Mouse (Mus musculus) embryonic facial prominence, embryonic 10.5 days (tissue): ENCODE results near the gene Klhl21. TPM values are rescaled to one million over a fixed set of nuclear protein-coding genes. Genes with fewer than 3 reads are reported as not detected.

Experiments used
- DNase-seq: peaks from one replicate; pipeline ENCODE4 v3.0.0-alpha.2; 2017; ENCODE audit warnings: low spot score
- H3K27ac ChIP-seq: fragments of 300-500 bp; sonication (generic); replicated peaks from 2 replicates; pipeline ENCODE4 v1.5.1; 2016; ENCODE audit warnings: mild to moderate bottlenecking
- H3K27me3 ChIP-seq: fragments of 300-500 bp; sonication (generic); replicated peaks from 2 replicates; pipeline ENCODE4 v1.6.1; 2016; ENCODE audit warnings: low read depth, mild to moderate bottlenecking; ENCODE audit not compliant: poor library complexity, severe bottlenecking
- H3K36me3 ChIP-seq: fragments of 300-500 bp; sonication (generic); replicated peaks from 2 replicates; pipeline ENCODE4 v1.6.1; 2016; ENCODE audit warnings: mild to moderate bottlenecking, moderate library complexity
- H3K4me1 ChIP-seq: fragments of 300-500 bp; sonication (generic); 2 replicates; pipeline ENCODE4 v1.6.1; 2016
- H3K4me3 ChIP-seq: fragments of 300-500 bp; sonication (generic); 2 replicates; pipeline ENCODE4 v1.5.1; 2016; ENCODE audit warnings: mild to moderate bottlenecking, moderate library complexity
- H3K9me3 ChIP-seq: fragments of 300-500 bp; sonication (generic); 2 replicates; pipeline ENCODE4 v1.6.1; 2016; ENCODE audit warnings: mild to moderate bottlenecking
- WGBS: fragments of 180-500 bp; shearing (Covaris S2); methylation state at CpG from one replicate; pipeline ENCODE4 v1.1.7; 2016; 5-methylcytosine and 5-hydroxymethylcytosine counted together
- polyA plus RNA-seq: library from polyadenylated mRNA; unstranded; fragments of >200 nt; fragmentation: Nextera tagmentation; extraction: Ambion mirVana; gene quantifications from 2 replicates; pipeline ENCODE4 v1.2.1, GENCODE M21; 2016

The Klhl21 gene
- polyA plus RNA-seq, 1 experiment from 2014 or later = 9.7 TPM

DNA sequence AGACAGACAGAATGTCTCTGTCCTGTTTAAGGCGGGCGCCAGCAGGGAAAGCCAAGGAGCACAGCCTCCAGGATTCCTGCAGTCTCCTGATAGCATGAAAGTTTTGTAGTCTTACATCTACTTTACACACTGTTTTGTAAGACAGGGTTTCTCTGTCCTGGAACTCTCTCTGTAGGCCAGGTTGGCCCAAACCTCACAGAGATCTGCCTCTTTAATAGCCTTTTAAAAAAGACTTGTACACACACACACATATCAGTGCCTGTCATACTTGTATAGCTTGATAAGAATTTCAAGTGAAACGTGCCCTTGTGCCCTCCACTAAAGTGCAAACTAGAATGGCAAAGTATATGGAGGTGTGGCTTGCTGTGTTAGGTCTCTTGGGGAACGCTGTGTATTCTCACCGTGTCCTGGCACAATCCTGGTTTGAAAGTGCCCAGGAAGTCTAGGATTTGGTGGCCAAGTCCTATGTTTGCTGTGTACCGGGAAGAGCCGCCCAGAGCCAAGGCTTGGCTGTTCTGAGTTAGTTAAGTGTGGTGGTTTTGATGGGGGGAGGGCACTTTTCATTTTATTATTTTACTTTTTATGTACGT lies 2.7 kb downstream of the Klhl21 start:
- no peak for DNase-seq

DNA sequence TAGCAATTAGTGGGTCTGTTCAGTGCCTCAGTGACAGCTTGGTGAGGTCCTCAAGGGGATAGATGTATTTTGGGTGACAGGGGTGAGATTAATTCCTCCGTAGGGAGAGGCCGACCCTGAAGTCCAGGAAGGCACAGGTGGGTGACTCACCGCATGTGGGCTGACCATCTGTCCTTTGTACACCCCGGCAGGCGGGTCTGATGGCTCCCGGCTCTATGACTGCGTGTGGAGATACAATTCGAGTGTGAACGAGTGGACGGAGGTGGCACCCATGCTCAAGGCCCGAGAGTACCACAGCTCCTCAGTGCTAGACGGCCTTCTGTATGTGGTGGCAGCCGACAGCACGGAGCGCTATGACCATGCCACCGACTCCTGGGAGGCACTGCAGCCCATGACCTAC lies 3.5 kb downstream of the Klhl21 start:
- Histone ChIP-seq H3K27me3 (peaks cover 13% of the 10 kb centered on the region), H3K36me3 (peaks cover 52% of the 10 kb centered on the region), H3K4me3 (no peak overlapping the region), H3K27ac (no peak overlapping the region), H3K4me1 (peaks cover 46% of the 10 kb centered on the region), H3K9me3 (no peaks in the 10 kb centered on the region)
- DNase-seq = no peak
- 94% methylated on average over 16 of the region's 16 CpGs for WGBS

More for the DNA sequence above, 2.7 kb downstream of the Klhl21 start:
- Histone ChIP-seq H3K27ac (no peak overlapping the region), H3K9me3 (no peaks in the 10 kb centered on the region), H3K4me1 (peaks cover 52% of the 10 kb centered on the region), H3K4me3 (peak overlapping the region; percentile 78), H3K27me3 (peaks cover 22% of the 10 kb centered on the region), H3K36me3 (peaks cover 44% of the 10 kb centered on the region)
- 74% methylated on average over 8 of the region's 8 CpGs for WGBS

- Histone ChIP-seq H3K9me3 (no peaks in the 10 kb centered on the region), H3K27ac (no peak overlapping the region), H3K27me3 (peaks cover 2% of the 10 kb centered on the region), H3K36me3 (peaks cover 63% of the 10 kb centered on the region), H3K4me3 (no peak overlapping the region), H3K4me1 (peaks cover 35% of the 10 kb centered on the region)
- DNase-seq = no peak
- WGBS = 84% methylated on average over 12 of the region's 12 CpGs
Observed at GRCm38 (mm10) chr4:152013036-152013813, 4.6 kb downstream of the Klhl21 start.

- Histone ChIP-seq H3K27ac (no peak overlapping the region), H3K4me3 (no peak overlapping the region), H3K27me3 (no peaks in the 10 kb centered on the region), H3K9me3 (no peaks in the 10 kb centered on the region), H3K4me1 (no peaks in the 10 kb centered on the region), H3K36me3 (peaks cover 99% of the 10 kb centered on the region)
- WGBS = 88% methylated on average over 6 of the region's 6 CpGs
- DNase-seq = no peak
Observed at GRCm38 (mm10) chr4:152019073-152019472, 10.5 kb downstream of the Klhl21 start.

DNA sequence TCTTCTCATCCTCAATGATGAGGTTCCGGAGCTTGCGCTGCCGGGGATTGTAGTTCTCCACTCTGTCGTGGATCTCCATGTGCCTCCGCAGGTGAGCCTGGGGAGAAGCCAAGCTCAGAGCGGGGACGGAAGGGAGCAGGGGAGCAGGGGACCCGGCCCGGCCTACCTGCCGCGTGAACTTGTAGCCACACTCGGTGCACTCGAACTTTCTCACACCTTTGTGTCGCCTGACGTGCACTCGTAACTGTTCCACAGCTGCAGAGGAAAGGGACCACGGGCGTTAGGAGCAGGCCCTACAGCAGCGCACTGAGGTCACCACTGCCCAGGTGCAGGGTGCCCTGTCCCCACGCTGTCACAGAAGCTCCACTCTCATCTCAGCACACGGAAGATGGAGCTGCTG lies 11.4 kb downstream of the Klhl21 start:
- Histone ChIP-seq H3K36me3 (peaks cover 99% of the 10 kb centered on the region), H3K9me3 (no peaks in the 10 kb centered on the region), H3K4me1 (peaks cover 6% of the 10 kb centered on the region), H3K27me3 (no peaks in the 10 kb centered on the region), H3K4me3 (no peak overlapping the region), H3K27ac (no peak overlapping the region)
- no peak for DNase-seq
- WGBS = 92% methylated on average over 21 of the region's 21 CpGs

GRCm38 (mm10) chr4:152021568-152022097 lies 13.0 kb downstream of the Klhl21 start:
- Histone ChIP-seq H3K9me3 (no peaks in the 10 kb centered on the region), H3K36me3 (peaks cover 96% of the 10 kb centered on the region), H3K27me3 (no peaks in the 10 kb centered on the region), H3K4me1 (peaks cover 22% of the 10 kb centered on the region), H3K4me3 (no peak overlapping the region; the same call in 1 of the 2 replicates), H3K27ac (no peak overlapping the region)
- 76% methylated on average over 12 of the region's 12 CpGs for WGBS
- DNase-seq = no peak

DNA sequence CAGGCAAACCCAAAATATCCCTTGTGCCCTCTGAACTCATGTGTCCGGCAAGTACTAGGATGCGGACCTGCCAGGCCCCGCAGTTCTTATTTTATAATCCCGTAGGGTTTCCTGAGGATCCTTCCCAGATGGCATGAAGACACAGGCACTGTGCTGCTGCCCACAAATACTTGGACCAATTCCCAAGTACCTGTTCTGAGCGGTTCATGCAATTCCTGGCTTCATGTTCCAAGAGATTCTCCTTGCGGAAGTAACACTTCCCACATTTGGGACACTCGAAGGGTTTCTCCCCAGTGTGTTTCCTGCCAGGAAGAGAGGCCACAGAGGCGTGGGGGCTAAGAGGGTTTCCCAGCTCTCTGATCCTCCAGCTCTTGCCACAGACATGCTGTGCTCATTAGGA lies 13.9 kb downstream of the Klhl21 start:
- Histone ChIP-seq H3K4me3 (no peak overlapping the region), H3K9me3 (no peaks in the 10 kb centered on the region), H3K36me3 (peaks cover 88% of the 10 kb centered on the region), H3K27me3 (no peaks in the 10 kb centered on the region), H3K4me1 (peaks cover 30% of the 10 kb centered on the region), H3K27ac (no peak overlapping the region)
- no peak for DNase-seq
- whole genome bisulfite sequencing = 89% methylated on average over 8 of the region's 8 CpGs

DNA sequence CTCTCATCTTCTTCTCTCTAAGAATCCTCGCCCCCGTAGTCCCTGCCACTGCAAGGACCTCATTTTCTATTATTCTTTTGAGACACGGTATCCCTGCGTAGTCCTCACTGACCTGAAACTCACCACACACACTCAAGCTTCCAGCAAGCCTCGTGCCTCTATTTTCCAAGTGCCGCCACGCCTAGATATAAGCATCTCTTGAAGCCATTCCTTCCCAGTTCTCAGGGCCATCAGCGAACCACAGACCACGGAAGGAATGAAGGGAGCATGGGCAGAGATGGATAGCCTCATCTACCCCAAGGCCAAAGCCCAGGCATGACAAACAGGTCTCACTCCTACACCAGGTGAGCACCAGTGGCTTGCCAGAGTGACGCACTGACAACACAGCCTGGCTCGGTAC lies 15.9 kb downstream of the Klhl21 start:
- H3K4me1 ChIP-seq = peaks cover 44% of the 10 kb centered on the region
- no peak overlapping the region for H3K4me3 ChIP-seq
- H3K9me3 ChIP-seq = no peaks in the 10 kb centered on the region
- WGBS = 94% methylated on average over 11 of the region's 11 CpGs
- no peak for DNase-seq
- H3K36me3 ChIP-seq = peaks cover 68% of the 10 kb centered on the region
- 0 out of 2 replicates have a peak, but pooled peaks cover 6% of the 10 kb centered on the region for H3K27me3 ChIP-seq
- no peak overlapping the region for H3K27ac ChIP-seq

DNA sequence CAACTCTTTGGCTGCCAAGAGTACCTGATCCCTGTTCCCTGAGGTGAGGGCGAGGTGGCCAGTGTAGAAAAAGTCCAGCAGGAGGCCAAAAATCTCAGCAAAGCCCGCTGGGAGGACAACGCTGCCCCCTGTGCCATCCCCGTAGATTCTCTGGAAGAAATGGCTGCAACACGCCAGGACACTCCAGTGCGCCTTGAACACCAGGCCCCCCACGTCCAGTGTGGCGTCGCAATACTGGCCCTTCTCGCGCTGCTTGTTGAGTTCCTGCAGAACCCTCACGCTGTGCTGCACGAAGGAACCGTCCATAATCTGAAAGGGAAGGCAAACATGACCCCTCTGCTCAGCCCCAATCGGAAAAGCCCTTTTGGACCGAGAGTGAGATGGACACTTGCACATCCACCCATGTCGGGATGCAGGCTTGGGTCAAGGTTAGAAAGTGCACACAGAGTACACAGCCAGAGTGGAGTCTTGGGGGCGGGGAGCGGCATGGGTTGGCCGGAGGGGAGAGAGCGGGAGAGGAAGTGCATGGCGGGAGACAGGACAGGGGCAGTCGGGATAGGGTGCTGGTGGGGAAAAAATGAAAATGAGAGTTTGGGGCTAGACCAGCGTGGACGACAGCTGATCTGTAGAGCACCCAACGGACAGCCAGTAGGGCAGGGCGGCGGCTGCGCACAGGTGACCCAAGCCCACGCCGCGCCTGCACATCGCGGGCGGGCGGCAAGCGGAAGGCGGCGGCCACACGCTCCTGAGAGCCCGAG lies 18.3 kb downstream of the Klhl21 start:
- Histone ChIP-seq H3K9me3 (no peaks in the 10 kb centered on the region), H3K27me3 (peaks cover 9% of the 10 kb centered on the region), H3K4me1 (peaks cover 58% of the 10 kb centered on the region), H3K4me3 (peak overlapping the region; percentile 85), H3K36me3 (peaks cover 44% of the 10 kb centered on the region), H3K27ac (peak overlapping the region; percentile 88)
- 2% methylated on average over 41 of the region's 41 CpGs for WGBS
- DNase-seq = no peak

DNA sequence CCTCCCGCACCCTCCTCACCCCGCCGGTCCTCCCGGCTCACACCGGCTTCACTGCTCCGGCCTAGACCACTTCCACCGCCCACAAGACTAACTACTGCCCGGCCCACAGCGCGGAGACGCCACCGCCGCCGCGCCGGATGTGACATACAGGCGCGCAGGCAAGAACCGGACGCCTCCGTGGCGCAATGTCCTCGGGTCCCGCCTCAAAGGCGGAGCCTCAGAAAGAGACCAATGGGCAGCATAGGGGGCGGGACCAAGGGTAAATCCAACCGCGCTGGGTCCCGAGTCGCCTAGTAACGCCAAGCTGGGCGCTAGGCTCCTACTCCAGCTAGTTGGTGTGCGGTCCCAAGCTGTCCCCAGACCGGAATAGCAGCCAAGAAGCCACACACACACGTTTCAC lies 18.9 kb downstream of the Klhl21 start, which contains the start of gene Zbtb48:
Zbtb48 (minus strand) TSS at position 148 of the 400 bp plus-strand sequence.
- peak; percentile 96 for DNase-seq
- peaks cover 15% of the 10 kb centered on the region for H3K27me3 ChIP-seq
- peak within 1 kb of the TSS; percentile 85 for H3K4me3 ChIP-seq
- WGBS = under 1% methylated on average over 35 of the region's 35 CpGs
- H3K27ac ChIP-seq = peak within 1 kb of the TSS; percentile 88
- H3K9me3 ChIP-seq = no peaks in the 10 kb centered on the region
- peaks cover 64% of the 10 kb centered on the region for H3K4me1 ChIP-seq
- peaks cover 38% of the 10 kb centered on the region for H3K36me3 ChIP-seq

DNA sequence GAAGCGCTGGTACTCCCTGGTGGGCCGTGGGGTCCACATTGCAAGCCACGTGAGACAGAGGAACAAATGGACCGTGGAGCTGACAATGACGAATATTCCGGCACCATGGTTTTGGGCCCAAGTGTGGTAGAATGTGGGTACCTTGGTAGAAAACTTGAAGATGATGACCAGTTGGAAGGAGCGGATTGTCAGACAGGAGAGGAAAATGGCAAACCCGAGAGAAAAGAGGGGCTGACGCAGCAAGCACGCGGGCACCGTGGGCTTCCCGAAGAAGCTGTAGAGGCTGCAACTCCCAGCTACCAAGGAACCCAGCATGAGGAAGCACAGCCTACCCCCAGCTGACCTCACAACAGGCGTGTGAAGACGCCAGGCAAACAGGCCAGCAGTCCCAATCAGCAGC lies 19.9 kb downstream of the Klhl21 start:
- no peaks in the 10 kb centered on the region for H3K9me3 ChIP-seq
- no peak for DNase-seq
- peaks cover 16% of the 10 kb centered on the region for H3K27me3 ChIP-seq
- peak overlapping the region; percentile 85 for H3K4me3 ChIP-seq
- H3K36me3 ChIP-seq = peaks cover 29% of the 10 kb centered on the region
- WGBS = 67% methylated on average over 15 of the region's 15 CpGs
- peaks cover 65% of the 10 kb centered on the region for H3K4me1 ChIP-seq
- H3K27ac ChIP-seq = no peak overlapping the region

- peaks cover 65% of the 10 kb centered on the region for H3K4me1 ChIP-seq
Observed at GRCm38 (mm10) chr4:152029087-152029486, 20.5 kb downstream of the Klhl21 start.

More at GRCm38 (mm10) chr4:152029087-152029486, 20.5 kb downstream of the Klhl21 start:
- 51% methylated on average over 5 of the region's 5 CpGs for WGBS
- no peak for DNase-seq
- H3K27me3 ChIP-seq = peaks cover 17% of the 10 kb centered on the region
- H3K27ac ChIP-seq = no peak overlapping the region
- peaks cover 22% of the 10 kb centered on the region for H3K36me3 ChIP-seq
- H3K4me3 ChIP-seq = peak overlapping the region; percentile 85; the same call in 1 of the 2 replicates
- no peaks in the 10 kb centered on the region for H3K9me3 ChIP-seq
